Mouse (Mus musculus): ENCODE results near the gene Slc35f4.

GRCm38 (mm10) chr14:49290029-49290745, 235.7 kb downstream of the Slc35f4 start:
- TF ChIP-seq CTCF (IDR thresholded peaks at IDR 0.05; ENCODE audit: borderline replicate concordance, insufficient read depth, low read depth, low read length), result no peak
- no peak for TF ChIP-seq POLR2A (IDR thresholded peaks at IDR 0.05; ENCODE audit: borderline replicate concordance, insufficient read depth, low read length)
